Mouse (Mus musculus) c-Kit-negative CD71-positive TER-119-positive erythroid progenitor cells, embryonic 14.5 days (primary cell): ENCODE measurements at regions not wholly inside any gene's neighbourhood (a gene's known extent, or its start where the extent isn't known, plus 50 kb on each side); places are given as distances from the start of the nearest gene placed in this dataset.

Experiments
- DNase-seq: peaks from one replicate; pipeline ENCODE4 v3.0.0-alpha.2; 2013; ENCODE audit warnings: low read depth, low spot score

- no peak for DNase-seq
Observed at GRCm38 (mm10) chr8:26287665-26288064, 168.3 kb downstream of the Gm45692 start.

- no peak for DNase-seq
Observed at GRCm38 (mm10) chr8:26288163-26288562, 168.8 kb downstream of the Gm45692 start.

- DNase-seq = no peak
Observed at GRCm38 (mm10) chr8:26298066-26298804, 178.9 kb downstream of the Gm45692 start.

GRCm38 (mm10) chr8:26300246-26300645 lies 180.9 kb downstream of the Gm45692 start:
- DNase-seq = no peak

- no peak for DNase-seq
Observed at GRCm38 (mm10) chr8:26301961-26302360, 182.6 kb downstream of the Gm45692 start.

- no peak for DNase-seq
Observed at GRCm38 (mm10) chr8:26304566-26304965, 185.2 kb downstream of the Gm45692 start.

- no peak for DNase-seq
Observed at GRCm38 (mm10) chr8:26305061-26305879, 185.9 kb downstream of the Gm45692 start.

- no peak for DNase-seq
Observed at GRCm38 (mm10) chr8:26308121-26308641, 188.8 kb downstream of the Gm45692 start.

- DNase-seq = no peak
Observed at GRCm38 (mm10) chr8:26309764-26310163, 190.4 kb downstream of the Gm45692 start.

GRCm38 (mm10) chr8:26323606-26324350 lies 204.4 kb downstream of the Gm45692 start:
- no peak for DNase-seq

GRCm38 (mm10) chr8:26324606-26325005 lies 205.3 kb downstream of the Gm45692 start:
- no peak for DNase-seq

- no peak for DNase-seq
Observed at GRCm38 (mm10) chr8:26329813-26330212, 210.5 kb downstream of the Gm45692 start.

- DNase-seq = no peak
Observed at GRCm38 (mm10) chr8:26336906-26337650, 217.7 kb downstream of the Gm45692 start.

GRCm38 (mm10) chr8:26345078-26345477 lies 225.7 kb downstream of the Gm45692 start:
- DNase-seq = no peak

- DNase-seq = no peak
Observed at GRCm38 (mm10) chr8:26349231-26349630, 229.9 kb downstream of the Gm45692 start.

GRCm38 (mm10) chr8:26349854-26350253 lies 230.5 kb downstream of the Gm45692 start:
- DNase-seq = no peak

- no peak for DNase-seq
Observed at GRCm38 (mm10) chr8:26350616-26351015, 231.3 kb downstream of the Gm45692 start.

GRCm38 (mm10) chr8:26351643-26352540 lies 232.6 kb downstream of the Gm45692 start:
- DNase-seq = no peak

- DNase-seq = no peak
Observed at GRCm38 (mm10) chr8:26352541-26353010, 233.2 kb downstream of the Gm45692 start.

- no peak for DNase-seq
Observed at GRCm38 (mm10) chr8:26353476-26353875, 234.1 kb downstream of the Gm45692 start.
